Mouse (Mus musculus): ENCODE data around the gene Slc25a41.

DNA sequence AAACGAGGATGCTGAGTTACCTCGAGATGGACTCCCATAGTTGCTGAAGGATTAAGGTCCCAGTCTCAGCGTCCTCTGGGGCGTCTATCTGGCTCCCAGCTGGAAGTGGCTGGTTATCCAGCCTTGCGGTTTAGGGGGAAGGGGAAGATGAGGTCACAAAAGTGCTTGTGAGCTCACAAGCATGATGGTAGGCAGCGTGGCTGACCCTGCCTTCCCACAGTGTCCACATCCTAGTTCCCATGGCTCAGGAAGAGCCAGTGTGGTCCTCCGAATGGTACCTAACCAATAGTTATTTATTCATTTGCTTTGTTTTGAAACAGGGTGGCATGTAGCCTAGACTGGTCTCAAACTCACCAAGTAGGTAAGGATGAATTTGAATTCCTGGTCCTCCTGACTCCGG, at the start of gene Slc25a41:
- TF ChIP-seq EP300 (IDR thresholded peaks at IDR 0.05; ENCODE audit: low read depth), result no peak
- TF ChIP-seq CTCF (IDR thresholded peaks at IDR 0.05; ENCODE audit: low read depth), result no peak
